Mouse (Mus musculus): ENCODE measurements at regions not wholly inside any gene's neighbourhood (a gene's known extent, or its start where the extent isn't known, plus 50 kb on each side); places are given as distances from the start of the nearest gene placed in this dataset.
A peak's percentile ranks its signal among the peaks of the same experiment; 100 is the strongest.

DNA sequence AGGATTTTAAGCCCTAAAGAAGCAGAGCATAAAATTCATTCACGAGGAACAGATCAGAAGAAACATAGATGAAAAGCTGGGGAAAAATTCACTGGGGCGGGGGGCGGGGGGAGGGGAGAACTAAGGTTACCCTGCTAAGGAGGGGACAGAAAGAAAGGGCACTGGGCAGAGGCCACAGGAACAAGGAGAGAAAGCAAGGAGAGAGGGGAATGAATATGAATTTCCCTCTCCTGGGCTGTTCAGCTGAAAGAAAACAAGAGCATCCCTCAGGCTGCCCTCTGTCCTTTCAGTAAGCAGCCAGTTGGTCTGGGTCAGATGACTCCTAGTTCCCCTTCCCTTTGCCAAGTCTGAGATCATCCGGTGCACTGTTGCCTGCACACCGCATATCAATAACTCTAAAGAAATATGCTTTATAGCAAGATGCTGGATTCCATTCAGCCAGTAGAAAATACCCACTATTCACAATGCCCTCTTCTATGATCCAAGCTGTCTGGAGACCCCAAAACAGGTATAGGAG lies 467.7 kb upstream of the Rag2 start:
- no peaks in the 10 kb centered on the region for H3K9me3 ChIP-seq (ENCODE audit: control insufficient read depth, low read length)
- peaks cover 8% of the 10 kb centered on the region for H3K4me1 ChIP-seq (ENCODE audit: control insufficient read depth, insufficient read depth, low read length)
- DNase-seq (ENCODE audit: low spot score, missing footprints) (no peak), ATAC-seq (ENCODE audit: low FRiP score) (peak; percentile 57; the same call in 1 of the 2 replicates)
- no peak overlapping the region for H3K4me2 ChIP-seq
- no peak overlapping the region for H3K27ac ChIP-seq (ENCODE audit: low read depth, low read length)
- 42% methylated on average over 5 of the region's 5 CpGs for WGBS
- no peaks in the 10 kb centered on the region for H3K36me3 ChIP-seq (ENCODE audit: control insufficient read depth, insufficient read depth, low read length)
- no peak overlapping the region for H3K4me3 ChIP-seq (ENCODE audit: low read depth, low read length)
- H3K9ac ChIP-seq (ENCODE audit: low read length), result no peak overlapping the region
- H3K27me3 ChIP-seq (ENCODE audit: control insufficient read depth, insufficient read depth, low read length), result no peaks in the 10 kb centered on the region

GRCm38 (mm10) chr2:101159276-101159675 lies 465.2 kb upstream of the Rag2 start:
- 33% methylated on average over 4 of the region's 4 CpGs for WGBS
- peak; percentile 90 for DNase-seq (ENCODE audit: low spot score, missing footprints)

GRCm38 (mm10) chr2:101165942-101166341 lies 458.6 kb upstream of the Rag2 start:
- Histone ChIP-seq H3K9me3 (ENCODE audit: control insufficient read depth, low read length) (no peaks in the 10 kb centered on the region), H3K36me3 (ENCODE audit: control insufficient read depth, insufficient read depth, low read length) (no peaks in the 10 kb centered on the region), H3K4me2 (no peak overlapping the region), H3K27me3 (ENCODE audit: control insufficient read depth, insufficient read depth, low read length) (peaks cover 10% of the 10 kb centered on the region), H3K4me3 (ENCODE audit: low read depth, low read length) (no peak overlapping the region), H3K27ac (ENCODE audit: low read depth, low read length) (no peak overlapping the region), H3K4me1 (ENCODE audit: control insufficient read depth, insufficient read depth, low read length) (no peaks in the 10 kb centered on the region), H3K9ac (ENCODE audit: low read length) (no peak overlapping the region)
- ATAC-seq (ENCODE audit: low FRiP score), result no peak
- WGBS, result 71% methylated on average over 6 of the region's 6 CpGs
- no peak for DNase-seq (ENCODE audit: low spot score, missing footprints)

More at GRCm38 (mm10) chr2:101159276-101159675, 465.2 kb upstream of the Rag2 start:
- Histone ChIP-seq H3K9me3 (ENCODE audit: control insufficient read depth, low read length) (no peaks in the 10 kb centered on the region), H3K4me3 (ENCODE audit: low read depth, low read length) (no peak overlapping the region), H3K9ac (ENCODE audit: low read length) (no peak overlapping the region), H3K4me2 (no peak overlapping the region), H3K27ac (ENCODE audit: low read depth, low read length) (no peak overlapping the region), H3K4me1 (ENCODE audit: control insufficient read depth, insufficient read depth, low read length) (peaks cover 8% of the 10 kb centered on the region), H3K36me3 (ENCODE audit: control insufficient read depth, insufficient read depth, low read length) (no peaks in the 10 kb centered on the region), H3K27me3 (ENCODE audit: control insufficient read depth, insufficient read depth, low read length) (no peaks in the 10 kb centered on the region)
- no peak; the same call in 1 of the 2 replicates for ATAC-seq (ENCODE audit: low FRiP score)

GRCm38 (mm10) chr2:101172806-101173205 lies 451.7 kb upstream of the Rag2 start:
- peaks cover 8% of the 10 kb centered on the region for H3K27me3 ChIP-seq (ENCODE audit: control insufficient read depth, insufficient read depth, low read length)
- H3K4me2 ChIP-seq, result no peak overlapping the region
- H3K36me3 ChIP-seq (ENCODE audit: control insufficient read depth, insufficient read depth, low read length), result no peaks in the 10 kb centered on the region
- H3K9ac ChIP-seq (ENCODE audit: low read length), result no peak overlapping the region
- peak; percentile 89 for DNase-seq (ENCODE audit: low spot score, missing footprints)
- no peak overlapping the region for H3K4me3 ChIP-seq (ENCODE audit: low read depth, low read length)
- H3K27ac ChIP-seq (ENCODE audit: low read depth, low read length), result no peak overlapping the region
- H3K9me3 ChIP-seq (ENCODE audit: control insufficient read depth, low read length), result no peaks in the 10 kb centered on the region
- H3K4me1 ChIP-seq (ENCODE audit: control insufficient read depth, insufficient read depth, low read length), result peaks cover 6% of the 10 kb centered on the region
- 24% methylated on average over 6 of the region's 6 CpGs for WGBS
- peak; percentile 91 for ATAC-seq (ENCODE audit: low FRiP score)

DNA sequence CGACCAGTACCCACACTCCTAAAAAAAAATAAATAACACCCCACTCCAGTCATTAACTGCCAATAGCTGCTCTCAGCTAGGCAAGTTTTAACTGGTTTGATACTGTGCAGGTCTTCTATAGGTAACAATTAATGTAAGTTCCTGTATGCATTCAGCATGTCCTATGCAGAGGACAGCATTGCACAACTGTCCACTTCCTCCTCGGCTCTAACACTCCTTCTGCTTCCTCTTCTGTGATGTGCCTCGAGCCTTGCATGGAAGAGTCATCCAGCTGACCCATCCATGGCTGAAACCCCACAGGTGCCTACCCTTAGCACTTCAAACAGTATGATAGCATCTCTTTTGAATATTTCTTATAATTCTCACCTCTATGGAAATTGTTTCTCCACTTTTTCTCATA lies 449.4 kb upstream of the Rag2 start:
- Histone ChIP-seq H3K4me2 (no peak overlapping the region), H3K36me3 (ENCODE audit: control insufficient read depth, insufficient read depth, low read length) (no peaks in the 10 kb centered on the region), H3K4me3 (ENCODE audit: low read depth, low read length) (no peak overlapping the region), H3K27me3 (ENCODE audit: control insufficient read depth, insufficient read depth, low read length) (no peaks in the 10 kb centered on the region; the same call in 1 of the 2 replicates), H3K9me3 (ENCODE audit: control insufficient read depth, low read length) (no peaks in the 10 kb centered on the region), H3K4me1 (ENCODE audit: control insufficient read depth, insufficient read depth, low read length) (peaks cover 6% of the 10 kb centered on the region), H3K9ac (ENCODE audit: low read length) (no peak overlapping the region), H3K27ac (ENCODE audit: low read depth, low read length) (no peak overlapping the region)
- ATAC-seq (ENCODE audit: low FRiP score), result no peak
- 86% methylated on average over 3 of the region's 3 CpGs for WGBS
- no peak for DNase-seq (ENCODE audit: low spot score, missing footprints)

DNA sequence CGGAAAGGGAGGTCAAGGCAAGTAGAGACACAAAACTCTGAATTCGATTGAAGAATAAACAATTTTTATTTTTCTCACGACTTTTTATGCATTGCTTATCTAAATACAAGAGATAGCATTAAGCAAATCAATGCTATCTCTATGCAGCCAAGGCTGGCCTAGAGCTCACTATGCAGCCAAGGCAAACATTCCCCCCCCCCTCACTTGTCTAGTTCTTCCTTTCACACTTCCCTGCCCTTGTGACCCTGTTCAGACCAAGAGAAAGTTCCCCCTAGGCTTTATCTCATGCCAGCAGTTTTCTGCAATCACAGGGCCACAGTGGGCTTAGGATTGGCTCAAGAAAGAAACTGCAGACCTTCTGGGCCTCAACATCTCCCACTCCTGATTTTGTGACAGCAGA lies 417.9 kb upstream of the Rag2 start:
- WGBS, result 83% methylated on average over 3 of the region's 3 CpGs
- H3K4me1 ChIP-seq (ENCODE audit: control insufficient read depth, insufficient read depth, low read length), result no peaks in the 10 kb centered on the region
- DNase-seq (ENCODE audit: low spot score, missing footprints) (no peak), ATAC-seq (ENCODE audit: low FRiP score) (no peak)
- H3K36me3 ChIP-seq (ENCODE audit: control insufficient read depth, insufficient read depth, low read length), result no peaks in the 10 kb centered on the region
- no peaks in the 10 kb centered on the region for H3K9me3 ChIP-seq (ENCODE audit: control insufficient read depth, low read length)
- no peak overlapping the region for H3K9ac ChIP-seq (ENCODE audit: low read length)
- no peaks in the 10 kb centered on the region for H3K27me3 ChIP-seq (ENCODE audit: control insufficient read depth, insufficient read depth, low read length)
- H3K4me2 ChIP-seq, result no peak overlapping the region
- H3K4me3 ChIP-seq (ENCODE audit: low read depth, low read length), result no peak overlapping the region
- H3K27ac ChIP-seq (ENCODE audit: low read depth, low read length), result no peak overlapping the region

- no peaks in the 10 kb centered on the region for H3K9me3 ChIP-seq (ENCODE audit: control insufficient read depth, low read length)
- 84% methylated on average over 4 of the region's 4 CpGs for WGBS
- H3K4me2 ChIP-seq, result no peak overlapping the region
- no peaks in the 10 kb centered on the region for H3K27me3 ChIP-seq (ENCODE audit: control insufficient read depth, insufficient read depth, low read length)
- H3K27ac ChIP-seq (ENCODE audit: low read depth, low read length), result no peak overlapping the region
- H3K4me3 ChIP-seq (ENCODE audit: low read depth, low read length), result no peak overlapping the region
- ATAC-seq (ENCODE audit: low FRiP score) (no peak), DNase-seq (ENCODE audit: low spot score, missing footprints) (no peak)
- H3K36me3 ChIP-seq (ENCODE audit: control insufficient read depth, insufficient read depth, low read length), result no peaks in the 10 kb centered on the region
- H3K4me1 ChIP-seq (ENCODE audit: control insufficient read depth, insufficient read depth, low read length), result no peaks in the 10 kb centered on the region
- no peak overlapping the region for H3K9ac ChIP-seq (ENCODE audit: low read length)
Measured at GRCm38 (mm10) chr2:101209136-101209535, 415.4 kb upstream of the Rag2 start.

DNA sequence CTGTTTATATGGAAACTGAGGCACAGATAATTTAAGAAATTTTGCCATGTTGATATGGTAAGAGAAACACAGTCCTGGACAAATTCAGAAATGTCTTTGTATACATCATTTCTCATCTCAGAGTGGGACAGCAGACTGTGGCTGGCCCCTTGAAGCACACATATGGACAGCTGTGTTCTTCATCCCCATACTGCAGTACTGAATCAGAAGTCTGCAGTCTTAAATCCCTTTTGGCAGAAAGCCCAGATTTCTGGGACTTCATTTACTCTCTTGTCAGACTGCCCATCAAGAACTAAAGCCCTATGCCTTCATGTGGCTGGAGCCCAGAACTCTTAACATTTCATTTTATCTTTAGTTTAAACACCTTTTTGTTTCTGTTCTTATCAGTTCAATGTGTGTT lies 403.8 kb upstream of the Rag2 start:
- H3K4me2 ChIP-seq, result no peak overlapping the region
- DNase-seq (ENCODE audit: low spot score, missing footprints) (no peak), ATAC-seq (ENCODE audit: low FRiP score) (peak; percentile 47)

GRCm38 (mm10) chr2:101242983-101243382 lies 381.5 kb upstream of the Rag2 start:
- ATAC-seq (ENCODE audit: low FRiP score) (no peak), DNase-seq (ENCODE audit: low spot score, missing footprints) (peak; percentile 35)
- WGBS, result 82% methylated on average over 3 of the region's 3 CpGs
- Histone ChIP-seq H3K4me2 (no peak overlapping the region), H3K9ac (ENCODE audit: low read length) (no peak overlapping the region), H3K4me3 (ENCODE audit: low read depth, low read length) (no peak overlapping the region), H3K27ac (ENCODE audit: low read depth, low read length) (no peak overlapping the region), H3K4me1 (ENCODE audit: control insufficient read depth, insufficient read depth, low read length) (no peaks in the 10 kb centered on the region), H3K9me3 (ENCODE audit: control insufficient read depth, low read length) (no peaks in the 10 kb centered on the region), H3K27me3 (ENCODE audit: control insufficient read depth, insufficient read depth, low read length) (no peaks in the 10 kb centered on the region), H3K36me3 (ENCODE audit: control insufficient read depth, insufficient read depth, low read length) (no peaks in the 10 kb centered on the region)

More for the DNA sequence above, 403.8 kb upstream of the Rag2 start:
- H3K4me3 ChIP-seq (ENCODE audit: low read depth, low read length), result no peak overlapping the region
- no peak overlapping the region for H3K27ac ChIP-seq (ENCODE audit: low read depth, low read length)
- H3K9ac ChIP-seq (ENCODE audit: low read length), result no peak overlapping the region
- H3K9me3 ChIP-seq (ENCODE audit: control insufficient read depth, low read length), result no peaks in the 10 kb centered on the region
- no peaks in the 10 kb centered on the region for H3K4me1 ChIP-seq (ENCODE audit: control insufficient read depth, insufficient read depth, low read length)
- H3K36me3 ChIP-seq (ENCODE audit: control insufficient read depth, insufficient read depth, low read length), result no peaks in the 10 kb centered on the region
- H3K27me3 ChIP-seq (ENCODE audit: control insufficient read depth, insufficient read depth, low read length), result no peaks in the 10 kb centered on the region

All from midbrain, embryonic 11.5 days (tissue).